Mouse (Mus musculus): ENCODE data around the gene Hypk.
A peak's percentile ranks its signal among the peaks of the same experiment; 100 is the strongest.

The Hypk gene

GRCm38 (mm10) chr2:121452990-121453389 lies at the start of gene Hypk:
TSS of gene Hypk (plus strand) at chr2:121453290.
- no peak for DNase-seq (ENCODE audit: low spot score)

- DNase-seq (ENCODE audit: low spot score), result no peak
These were observed 49.8 kb upstream of the Hypk start for GRCm38 (mm10) chr2:121403296-121403695.

- peak; percentile 30 for DNase-seq (ENCODE audit: low spot score)
These were observed 44.9 kb upstream of the Hypk start for GRCm38 (mm10) chr2:121408160-121408559.

- peak; percentile 42 for DNase-seq (ENCODE audit: low spot score)
These were observed 40.2 kb upstream of the Hypk start for GRCm38 (mm10) chr2:121412843-121413386.

GRCm38 (mm10) chr2:121413387-121414042 lies 39.6 kb upstream of the Hypk start, which contains the start of the genes Pdia3 and Catsper2:
TSS of gene Pdia3 (plus strand) at chr2:121413775.
TSS of gene Catsper2 (minus strand) at chr2:121413792.
- peak; percentile 96 for DNase-seq (ENCODE audit: low spot score)

- DNase-seq (ENCODE audit: low spot score), result peak; percentile 57
These were observed 38.9 kb upstream of the Hypk start for GRCm38 (mm10) chr2:121414139-121414685.

GRCm38 (mm10) chr2:121415103-121415502 lies 38.0 kb upstream of the Hypk start:
- DNase-seq (ENCODE audit: low spot score), result no peak

- DNase-seq (ENCODE audit: low spot score), result no peak
These were observed 37.5 kb upstream of the Hypk start for GRCm38 (mm10) chr2:121415591-121415990.

GRCm38 (mm10) chr2:121416356-121416755 lies 36.7 kb upstream of the Hypk start:
- no peak for DNase-seq (ENCODE audit: low spot score)

- no peak for DNase-seq (ENCODE audit: low spot score)
These were observed 34.6 kb upstream of the Hypk start for GRCm38 (mm10) chr2:121418476-121418875.

- DNase-seq (ENCODE audit: low spot score), result no peak
These were observed 29.9 kb upstream of the Hypk start for GRCm38 (mm10) chr2:121423166-121423565.

GRCm38 (mm10) chr2:121425890-121426289 lies 27.2 kb upstream of the Hypk start:
- no peak for DNase-seq (ENCODE audit: low spot score)

GRCm38 (mm10) chr2:121434854-121435253 lies 18.2 kb upstream of the Hypk start:
- peak; percentile 48 for DNase-seq (ENCODE audit: low spot score)

GRCm38 (mm10) chr2:121439746-121440145 lies 13.3 kb upstream of the Hypk start:
- no peak for DNase-seq (ENCODE audit: low spot score)

GRCm38 (mm10) chr2:121440834-121441605 lies 12.1 kb upstream of the Hypk start:
- no peak for DNase-seq (ENCODE audit: low spot score)

- DNase-seq (ENCODE audit: low spot score), result no peak
These were observed 11.3 kb upstream of the Hypk start for GRCm38 (mm10) chr2:121441800-121442199.

- DNase-seq (ENCODE audit: low spot score), result no peak
These were observed 10.6 kb upstream of the Hypk start for GRCm38 (mm10) chr2:121442259-121443067.

- DNase-seq (ENCODE audit: low spot score), result no peak
These were observed 10.1 kb upstream of the Hypk start for GRCm38 (mm10) chr2:121443068-121443349.

GRCm38 (mm10) chr2:121444178-121444577 lies 8.9 kb upstream of the Hypk start, which contains the start of gene Ell3:
TSS of gene Ell3 (minus strand) at chr2:121444278.
- DNase-seq (ENCODE audit: low spot score), result no peak

- DNase-seq (ENCODE audit: low spot score), result no peak
These were observed 8.0 kb upstream of the Hypk start for GRCm38 (mm10) chr2:121445117-121445516.

GRCm38 (mm10) chr2:121446506-121446905 lies 6.6 kb upstream of the Hypk start:
- no peak for DNase-seq (ENCODE audit: low spot score)

- no peak for DNase-seq (ENCODE audit: low spot score)
These were observed 6.1 kb upstream of the Hypk start for GRCm38 (mm10) chr2:121447006-121447405.
